Mouse (Mus musculus) lung, postnatal 0 days (tissue): ENCODE measurements around the gene Fstl3. TPM values are rescaled to one million over a fixed set of nuclear protein-coding genes. Genes with fewer than 3 reads are reported as not detected.
A peak's percentile ranks its signal among the peaks of the same experiment; 100 is the strongest.

ENCODE experiments used
- ATAC-seq: fragments of 200-750 bp; cut with Nextera tagmentation; 2 replicates; pipeline ENCODE4 v1.8.0; 2017; ENCODE audit warnings: moderate library complexity
- DNase-seq: peaks from one replicate; pipeline ENCODE4 v3.0.0-alpha.2; 2016; ENCODE audit warnings: low spot score
- H3K27ac ChIP-seq: fragments of 300-500 bp; sonication (generic); 2 replicates; pipeline ENCODE4 v1.5.1; 2014; ENCODE audit warnings: antibody characterized with exemption, mild to moderate bottlenecking, low read length, mixed read lengths
- H3K27me3 ChIP-seq: fragments of 300-500 bp; sonication (generic); replicated peaks from 2 replicates; pipeline ENCODE4 v1.6.1; 2014; ENCODE audit warnings: low read length, mixed read lengths; ENCODE audit not compliant: insufficient read depth
- H3K36me3 ChIP-seq: fragments of 300-500 bp; sonication (generic); 2 replicates; pipeline ENCODE4 v1.6.1; 2014; ENCODE audit warnings: low read length, mixed read lengths; ENCODE audit not compliant: insufficient read depth
- H3K4me1 ChIP-seq: fragments of 300-500 bp; sonication (generic); 2 replicates; pipeline ENCODE4 v1.6.1; 2014; ENCODE audit warnings: antibody characterized with exemption, low read depth, low read length, mixed read lengths; ENCODE audit not compliant: insufficient read depth
- H3K4me2 ChIP-seq: fragments of 300-500 bp; sonication (generic); replicated peaks from 2 replicates; pipeline ENCODE4 v1.6.1; 2014; ENCODE audit warnings: low read depth, mild to moderate bottlenecking, low read length, moderate library complexity, mixed read lengths
- H3K4me3 ChIP-seq: fragments of 300-500 bp; sonication (generic); 2 replicates; pipeline ENCODE4 v1.5.1; 2014; ENCODE audit warnings: low read depth, low read length
- H3K9ac ChIP-seq: fragments of 300-500 bp; sonication (generic); replicated peaks from 2 replicates; pipeline ENCODE4 v1.6.1; 2014; ENCODE audit warnings: low read depth, mild to moderate bottlenecking
- H3K9me3 ChIP-seq: fragments of 300-500 bp; sonication (generic); 2 replicates; pipeline ENCODE4 v1.6.1; 2016; ENCODE audit warnings: low read length, mixed read lengths
- CTCF ChIP-seq: IDR thresholded peaks from 2 replicates; pipeline ENCODE4 v1.5.1; 2016; ENCODE audit warnings: antibody characterized with exemption, mild to moderate bottlenecking
- EP300 ChIP-seq: IDR thresholded peaks from 2 replicates; pipeline ENCODE4 v1.6.1; 2016; ENCODE audit warnings: antibody characterized with exemption, mild to moderate bottlenecking, control low read depth
- WGBS: fragments of 180-500 bp; shearing (Covaris S2); extraction: QIAGEN DNeasy Blood & Tissue Kit; methylation state at CpG from one replicate; pipeline ENCODE4 v1.1.7; 2014; 5-methylcytosine and 5-hydroxymethylcytosine counted together
- polyA plus RNA-seq: library from polyadenylated mRNA; unstranded; fragments of >200 nt; fragmentation: Nextera tagmentation; extraction: Ambion mirVana; gene quantifications from 2 replicates; pipeline ENCODE4 v1.2.1, GENCODE M21; 2015

The Fstl3 gene
- polyA plus RNA-seq, 1 experiment from 2014 or later, result 39.9 TPM

DNA sequence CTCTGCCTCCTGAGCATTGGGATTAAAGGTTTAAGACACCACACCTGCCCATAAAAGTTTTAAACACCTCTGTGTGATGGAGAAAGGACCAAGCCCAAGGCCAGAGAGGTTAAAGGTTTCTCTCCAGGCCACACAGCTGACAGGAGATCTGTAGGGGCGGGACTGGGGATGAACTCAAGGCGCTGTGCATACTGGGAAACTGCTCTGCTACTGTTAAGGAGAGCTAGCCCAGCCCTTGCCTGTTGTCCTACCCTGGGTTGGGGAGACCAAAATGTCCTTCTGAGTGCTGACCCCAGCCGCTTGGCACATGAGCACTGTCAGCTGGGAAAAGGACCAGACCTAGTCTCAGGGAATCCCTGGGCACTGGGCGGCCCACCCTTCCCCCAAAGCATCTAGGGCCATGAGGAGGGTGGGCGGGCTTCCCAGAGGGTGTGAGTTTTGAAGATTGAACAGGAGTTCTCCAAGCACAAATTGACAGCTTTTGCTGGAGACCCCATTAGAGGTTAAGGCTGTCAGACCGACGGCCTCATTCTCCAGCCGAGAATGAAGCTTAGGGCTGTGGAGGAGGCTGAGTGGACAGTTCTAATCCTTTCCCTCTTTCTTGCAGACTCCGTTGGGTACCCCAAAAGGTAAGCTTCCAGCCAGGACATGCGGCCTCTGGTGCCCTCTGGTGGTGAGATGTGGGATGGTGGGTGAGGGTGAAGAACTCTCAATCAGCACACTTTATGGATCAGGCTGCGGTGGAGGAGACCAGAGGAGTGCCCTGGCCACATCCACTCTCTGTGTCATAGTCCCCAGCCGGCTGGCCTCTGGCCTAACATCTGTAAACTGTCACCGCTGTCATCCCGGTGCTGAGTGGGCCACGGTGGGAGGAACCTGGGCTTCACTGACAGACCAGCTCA is 34.9 kb downstream of the Fstl3 start:
- Histone ChIP-seq H3K36me3 (no peaks in the 10 kb centered on the region), H3K27me3 (no peaks in the 10 kb centered on the region), H3K27ac (no peak overlapping the region), H3K4me1 (no peaks in the 10 kb centered on the region), H3K4me3 (no peak overlapping the region), H3K9ac (no peak overlapping the region), H3K9me3 (no peaks in the 10 kb centered on the region), H3K4me2 (no peak overlapping the region)
- 32% methylated on average over 15 of the region's 15 CpGs for WGBS
- TF ChIP-seq CTCF, result peak; percentile 98
- TF ChIP-seq EP300, result no peak
- peak; percentile 46 for ATAC-seq
- peak; percentile 58 for DNase-seq

- no peaks in the 10 kb centered on the region for H3K27me3 ChIP-seq
- no peaks in the 10 kb centered on the region for H3K9me3 ChIP-seq
- H3K36me3 ChIP-seq, result no peaks in the 10 kb centered on the region
- H3K4me1 ChIP-seq, result no peaks in the 10 kb centered on the region
- no peak overlapping the region for H3K4me3 ChIP-seq
- WGBS, result 84% methylated on average over 5 of the region's 5 CpGs
- no peak for TF ChIP-seq EP300
- no peak for TF ChIP-seq CTCF
- DNase-seq (no peak), ATAC-seq (no peak)
- H3K27ac ChIP-seq, result no peak overlapping the region
- no peak overlapping the region for H3K4me2 ChIP-seq
- no peak overlapping the region for H3K9ac ChIP-seq
Observed at GRCm38 (mm10) chr10:79814271-79814842, 37.3 kb downstream of the Fstl3 start.

DNA sequence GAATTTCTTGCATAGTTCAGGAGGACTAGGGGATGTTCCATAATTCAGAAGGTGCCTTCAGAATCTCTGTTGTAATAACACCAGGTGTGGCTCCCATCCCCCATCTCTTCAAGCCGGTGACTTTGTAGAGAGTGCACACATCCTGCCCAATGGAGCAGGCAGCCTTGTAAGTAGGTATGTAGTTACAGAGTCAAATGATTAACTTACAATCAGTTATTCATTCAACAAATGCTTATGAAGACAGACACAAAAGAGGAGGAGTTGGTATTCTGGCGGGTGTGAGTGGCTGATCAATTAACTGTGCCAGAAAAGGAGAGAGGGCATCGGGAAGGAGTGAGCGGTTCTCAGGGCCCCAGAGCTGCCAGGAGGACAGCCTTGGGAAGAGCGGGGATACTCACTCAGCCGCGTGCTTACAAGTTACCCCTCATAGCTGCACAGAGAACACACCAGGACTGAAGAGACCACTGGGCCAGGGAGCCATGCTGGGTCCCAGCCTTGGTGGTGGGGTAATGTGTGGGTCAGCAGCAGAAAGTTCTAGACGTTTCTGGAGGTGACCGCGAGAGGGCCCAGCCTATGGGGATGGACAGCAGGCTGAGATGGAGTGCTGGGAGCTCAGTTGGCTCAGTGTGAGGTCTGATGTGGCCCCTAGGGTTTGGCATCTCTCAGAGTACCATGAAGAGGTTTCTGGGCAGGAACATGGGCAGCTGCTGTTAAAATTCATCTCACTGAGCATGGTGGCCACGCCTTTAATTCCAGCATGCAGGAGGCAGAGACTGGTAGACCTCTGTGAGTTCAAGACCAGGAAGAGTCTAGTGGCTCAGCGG is 38.8 kb downstream of the Fstl3 start:
- Histone ChIP-seq H3K4me3 (no peak overlapping the region), H3K4me2 (no peak overlapping the region), H3K9ac (no peak overlapping the region), H3K27me3 (no peaks in the 10 kb centered on the region), H3K27ac (no peak overlapping the region), H3K9me3 (no peaks in the 10 kb centered on the region), H3K36me3 (no peaks in the 10 kb centered on the region), H3K4me1 (no peaks in the 10 kb centered on the region)
- ATAC-seq (no peak), DNase-seq (no peak)
- 84% methylated on average over 12 of the region's 12 CpGs for WGBS
- TF ChIP-seq CTCF (no peak), EP300 (no peak)

DNA sequence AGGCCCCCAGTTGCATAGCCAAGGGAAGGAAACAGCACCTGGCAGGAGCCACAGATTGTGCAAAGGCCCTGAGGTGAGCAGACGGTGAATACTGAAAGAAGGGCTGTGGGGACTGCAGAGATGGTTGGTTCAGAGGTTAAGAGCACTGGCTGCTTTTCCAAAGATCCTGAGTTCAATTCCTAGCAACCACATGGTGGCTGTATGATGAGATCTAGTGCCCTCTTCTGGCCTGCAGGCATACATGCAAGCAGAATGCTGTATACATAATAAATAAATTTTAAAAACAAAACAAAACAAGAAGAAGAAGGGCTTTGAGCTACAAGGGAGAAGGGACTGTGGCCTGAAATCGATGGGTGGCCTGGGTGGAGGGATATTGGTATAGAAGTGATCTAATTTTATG is 40.0 kb downstream of the Fstl3 start:
- Histone ChIP-seq H3K4me2 (no peak overlapping the region), H3K4me1 (no peaks in the 10 kb centered on the region), H3K9ac (no peak overlapping the region), H3K4me3 (no peak overlapping the region), H3K27me3 (no peaks in the 10 kb centered on the region), H3K36me3 (no peaks in the 10 kb centered on the region), H3K27ac (no peak overlapping the region), H3K9me3 (no peaks in the 10 kb centered on the region)
- TF ChIP-seq CTCF (peak; percentile 62), EP300 (no peak)
- 72% methylated on average over 2 of the region's 2 CpGs for WGBS
- no peak for DNase-seq
- no peak for ATAC-seq

- H3K27ac ChIP-seq, result no peak overlapping the region
- no peak for ATAC-seq
- 66% methylated on average over 4 of the region's 4 CpGs for WGBS
Observed at GRCm38 (mm10) chr10:79818225-79818624, 41.2 kb downstream of the Fstl3 start.

GRCm38 (mm10) chr10:79819606-79820005 is 42.5 kb downstream of the Fstl3 start:
- no peaks in the 10 kb centered on the region for H3K36me3 ChIP-seq
- peaks cover 6% of the 10 kb centered on the region for H3K4me1 ChIP-seq
- 92% methylated on average over 17 of the region's 17 CpGs for WGBS
- H3K9ac ChIP-seq, result no peak overlapping the region
- no peak overlapping the region for H3K4me2 ChIP-seq
- ATAC-seq (no peak), DNase-seq (no peak)
- no peak overlapping the region for H3K27ac ChIP-seq
- H3K4me3 ChIP-seq, result no peak overlapping the region
- H3K9me3 ChIP-seq, result no peaks in the 10 kb centered on the region
- no peaks in the 10 kb centered on the region for H3K27me3 ChIP-seq
- TF ChIP-seq EP300 (no peak), CTCF (no peak)

More at GRCm38 (mm10) chr10:79818225-79818624, 41.2 kb downstream of the Fstl3 start:
- H3K36me3 ChIP-seq, result no peaks in the 10 kb centered on the region
- H3K4me2 ChIP-seq, result no peak overlapping the region
- no peaks in the 10 kb centered on the region; the same call in 1 of the 2 replicates for H3K4me1 ChIP-seq
- DNase-seq, result no peak
- no peak overlapping the region for H3K9ac ChIP-seq
- no peak for TF ChIP-seq EP300
- TF ChIP-seq CTCF, result no peak
- no peak overlapping the region for H3K4me3 ChIP-seq
- no peaks in the 10 kb centered on the region for H3K27me3 ChIP-seq
- H3K9me3 ChIP-seq, result no peaks in the 10 kb centered on the region
